Mouse (Mus musculus) granulocyte monocyte progenitor cell, adult 5-6 weeks (primary cell): ENCODE results near the gene Gfi1b. TPM values are rescaled to one million over a fixed set of nuclear protein-coding genes. Genes with fewer than 3 reads are reported as not detected.

Source experiments
- ATAC-seq: replicated peaks from 2 replicates; pipeline ENCODE4 v1.8.0; 2016; ENCODE audit warnings: mild to moderate bottlenecking, moderate TSS enrichment, inconsistent platforms; ENCODE audit not compliant: poor library complexity, severe bottlenecking
- total RNA-seq, 2 experiments: library from RNA; stranded (forward) in 1 of 2; stranded (reverse) in 1 of 2; fragments of 200-712, 200-1000 nt in 1 of 2; fragments of >200 nt in 1 of 2; fragmentation: Nextera tagmentation in 1 of 2; gene quantifications; 2 replicates each; pipeline ENCODE4 v1.2.3; 2014 to 2017

Gene Gfi1b
- 1.4 TPM in 1 of 2 replicates, not detected in the other for total RNA-seq (2014; fragmentation: Nextera tagmentation)
- 1.9 and 2.0 TPM in 2 replicates for total RNA-seq (2017)

DNA sequence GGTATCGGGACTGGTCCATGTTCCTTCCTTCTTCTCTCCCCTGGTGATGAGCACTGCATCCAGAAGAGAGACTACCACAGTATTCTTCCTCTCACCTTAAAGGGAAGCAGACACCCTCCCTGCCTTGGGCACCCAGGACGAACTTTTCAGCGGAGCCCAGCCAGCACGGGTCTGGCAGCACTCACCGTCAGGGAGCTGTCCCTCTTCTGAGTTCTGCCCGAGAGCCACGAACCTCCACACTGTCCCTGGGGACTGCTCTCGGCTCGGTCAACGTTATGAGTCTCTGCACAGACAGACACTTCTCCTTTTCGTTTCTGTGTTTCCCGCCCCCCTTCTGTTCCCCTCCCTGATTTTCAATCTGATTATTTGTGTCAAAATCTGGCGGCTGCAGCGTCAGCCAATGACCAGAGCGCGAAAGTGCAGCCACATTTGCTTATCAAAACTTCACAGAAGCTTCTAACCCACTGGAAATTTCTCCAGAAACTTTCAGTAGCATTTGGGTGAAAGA lies at the start of gene Gfi1b:
Gene Gfi1b (minus strand): TSS at position 319 of the 508 bp plus-strand sequence.
- peak; percentile 66 for ATAC-seq

- no peak for ATAC-seq
Measured at GRCm38 (mm10) chr2:28671438-28671837, 49.7 kb upstream of the Gfi1b start.

DNA sequence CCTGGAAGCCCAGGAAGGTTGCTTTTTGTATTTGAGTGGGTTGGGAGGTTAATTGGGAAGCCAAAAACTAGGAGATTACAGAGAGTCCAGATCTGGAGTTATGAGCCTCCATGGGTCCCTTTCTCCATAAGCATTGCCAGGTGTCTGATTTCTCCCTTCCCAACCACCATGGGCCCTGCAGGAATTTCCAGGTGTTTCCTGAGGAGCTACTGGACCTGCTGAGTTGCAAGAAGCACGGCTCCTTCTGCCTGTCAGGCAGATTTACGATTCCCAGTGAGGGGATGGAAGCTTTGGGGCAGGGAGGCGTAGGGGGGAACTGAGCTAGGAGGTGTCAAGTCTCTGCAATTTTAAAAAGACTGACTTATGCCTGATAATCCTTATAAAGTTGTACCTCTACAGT lies 44.0 kb upstream of the Gfi1b start:
- ATAC-seq, result no peak

- ATAC-seq, result no peak
Measured at GRCm38 (mm10) chr2:28662891-28663290, 41.1 kb upstream of the Gfi1b start.

- ATAC-seq, result no peak
Measured at GRCm38 (mm10) chr2:28656216-28656615, 34.4 kb upstream of the Gfi1b start.

GRCm38 (mm10) chr2:28654295-28654694 lies 32.5 kb upstream of the Gfi1b start:
- peak; percentile 56 for ATAC-seq

DNA sequence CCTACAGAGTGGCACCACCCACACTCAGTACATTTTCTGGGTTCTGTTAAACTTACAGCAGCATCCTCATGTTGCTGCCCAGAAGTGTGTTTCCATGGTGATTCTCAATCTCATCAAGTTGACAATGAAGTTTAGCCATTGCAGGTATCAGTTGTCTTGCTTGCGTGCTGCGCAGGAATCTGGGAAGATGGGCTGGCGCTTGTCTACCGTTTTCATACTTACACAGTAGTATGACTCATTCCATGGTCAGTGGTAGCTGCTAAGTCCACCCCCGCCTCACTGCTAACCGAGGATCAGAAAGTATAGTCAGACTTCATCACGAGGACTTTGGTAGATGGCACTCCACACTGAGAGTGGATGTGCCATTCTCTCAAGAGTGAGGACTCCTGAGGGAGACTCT lies 31.6 kb upstream of the Gfi1b start:
- no peak for ATAC-seq

GRCm38 (mm10) chr2:28650526-28650925 lies 28.7 kb upstream of the Gfi1b start:
- no peak for ATAC-seq

- no peak for ATAC-seq
Measured at GRCm38 (mm10) chr2:28643081-28643480, 21.3 kb upstream of the Gfi1b start.

DNA sequence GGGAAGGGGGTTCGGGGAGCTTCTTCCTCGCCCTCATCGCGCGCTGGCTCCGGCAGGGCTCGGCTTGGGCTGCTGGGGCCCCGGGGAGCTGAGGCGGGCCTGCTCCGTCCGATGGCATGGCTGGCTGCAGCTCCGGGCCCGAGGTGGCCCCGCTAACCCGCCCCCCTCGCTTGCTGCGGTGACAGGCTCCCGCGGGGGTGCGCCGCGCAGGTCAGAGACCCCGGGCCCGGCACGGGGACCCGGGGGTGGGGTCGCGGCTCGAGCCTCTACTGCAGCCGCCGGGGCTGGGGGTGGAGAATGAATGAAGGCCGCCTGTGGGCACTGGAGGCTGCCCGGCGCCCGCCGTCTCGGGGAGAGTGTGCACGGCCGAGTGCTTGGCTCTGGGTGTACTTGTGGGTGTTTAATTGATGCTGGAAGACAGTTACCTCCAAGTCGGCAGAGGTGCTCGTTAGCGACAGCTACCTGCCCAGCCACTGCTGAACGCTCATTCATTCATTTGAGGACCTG lies 19.7 kb upstream of the Gfi1b start:
- no peak for ATAC-seq

DNA sequence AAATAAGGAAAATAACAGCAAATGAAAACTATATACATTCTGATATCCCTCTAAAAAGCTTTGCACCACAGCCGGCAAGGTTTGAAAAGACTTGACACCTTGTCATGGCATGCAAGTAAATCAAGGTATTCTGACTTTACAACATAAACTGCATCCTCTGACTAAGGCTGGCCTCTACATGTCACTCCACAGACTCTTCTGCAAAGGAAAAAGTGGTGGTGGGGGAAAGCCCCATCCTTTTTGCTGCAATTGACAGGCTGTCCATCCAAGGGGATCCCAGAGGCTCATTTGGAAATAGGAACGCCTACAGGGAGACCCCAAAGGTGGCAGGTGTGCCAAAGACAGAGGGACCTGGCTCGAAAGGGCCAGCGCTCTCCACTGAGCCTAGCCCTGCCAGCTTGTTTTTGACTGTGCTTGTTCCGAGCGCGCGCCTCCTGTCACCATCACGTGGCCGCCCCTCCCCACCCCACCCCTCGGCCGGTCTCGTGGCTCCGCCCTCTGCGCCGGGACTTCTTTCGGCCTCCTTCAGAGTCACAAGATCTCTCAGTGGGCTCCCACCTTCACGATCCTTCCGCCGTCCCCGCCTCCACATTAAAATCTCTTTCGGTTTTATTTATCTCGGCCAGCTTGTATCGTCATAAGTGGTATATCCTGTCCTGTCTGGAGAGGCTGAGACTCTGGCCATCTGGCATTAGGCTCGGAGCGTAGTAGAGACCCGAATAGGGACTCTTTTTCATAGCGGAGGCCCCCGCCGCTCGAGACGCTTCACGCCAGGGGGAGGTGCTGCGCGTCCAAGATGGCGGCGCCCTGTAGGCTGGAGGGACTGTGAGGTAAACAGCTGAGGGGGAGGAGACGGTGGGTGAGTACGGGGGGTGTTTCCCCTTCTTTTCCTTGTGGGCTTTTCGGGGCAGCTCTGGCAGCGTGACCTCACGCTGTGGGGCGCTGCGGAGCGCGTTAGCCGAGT lies 19.0 kb upstream of the Gfi1b start, which contains the start of gene Tsc1:
Gene Tsc1 (plus strand): TSS at position 768 of the 964 bp plus-strand sequence.
- peak; percentile 97 for ATAC-seq

DNA sequence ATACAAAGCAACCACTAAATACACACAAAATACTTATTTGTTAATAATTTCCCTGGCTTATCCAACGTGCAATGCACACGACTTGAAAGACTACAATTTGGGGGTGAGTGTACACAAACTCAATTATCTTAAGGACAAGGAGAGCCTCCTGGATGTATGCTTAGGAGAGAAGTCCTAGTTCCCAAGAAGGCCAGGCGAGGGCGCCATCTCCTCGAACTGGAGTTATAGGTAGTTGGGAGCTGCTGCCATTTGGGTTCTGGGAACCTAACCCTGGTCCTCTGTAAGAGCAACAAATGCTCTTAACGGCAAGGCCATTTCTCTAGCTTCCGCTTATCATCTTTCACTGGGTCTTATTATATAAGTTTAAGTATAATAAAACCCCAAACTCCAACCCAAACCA lies 18.0 kb upstream of the Gfi1b start:
- no peak for ATAC-seq

- ATAC-seq, result no peak
Measured at GRCm38 (mm10) chr2:28638886-28639285, 17.1 kb upstream of the Gfi1b start.

- no peak for ATAC-seq
Measured at GRCm38 (mm10) chr2:28638352-28638751, 16.6 kb upstream of the Gfi1b start.

DNA sequence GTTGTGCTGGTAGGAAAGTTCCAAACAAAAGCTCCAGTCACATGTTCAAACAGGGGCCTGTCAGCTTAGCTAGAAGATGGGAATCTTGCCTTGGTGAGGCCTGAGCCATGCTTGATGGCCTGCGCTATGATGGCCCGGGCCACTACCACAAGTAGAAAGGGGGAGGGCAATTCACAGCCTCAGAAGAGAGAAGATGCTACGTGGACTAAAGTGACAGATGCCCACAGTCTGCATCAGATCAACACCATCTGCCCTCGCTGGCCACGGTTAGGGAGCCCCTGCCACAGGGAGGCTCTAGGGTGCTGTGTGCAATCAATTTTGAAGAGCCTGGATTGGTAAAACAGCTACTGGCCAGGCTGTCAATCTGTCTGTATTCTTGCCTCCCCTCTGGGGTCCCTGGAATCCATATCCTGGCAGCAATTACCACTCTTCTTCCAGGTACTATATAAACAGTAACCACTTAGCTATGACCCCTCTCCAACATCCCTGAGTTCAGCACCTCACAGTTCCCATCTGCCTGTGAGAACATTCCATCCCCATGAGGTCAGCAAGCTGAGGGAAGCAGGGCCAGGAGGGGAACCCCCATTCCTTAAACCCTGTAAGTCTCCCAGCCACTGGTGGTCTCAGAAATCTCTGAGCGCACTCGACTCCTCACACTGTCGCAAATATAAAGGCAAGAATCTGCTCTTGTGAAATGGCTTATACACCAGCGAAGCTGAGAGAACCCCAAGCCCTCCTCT lies 15.5 kb upstream of the Gfi1b start:
- no peak for ATAC-seq

- ATAC-seq, result no peak
Measured at GRCm38 (mm10) chr2:28635199-28635598, 13.4 kb upstream of the Gfi1b start.

GRCm38 (mm10) chr2:28633136-28633535 lies 11.4 kb upstream of the Gfi1b start:
- ATAC-seq, result no peak

GRCm38 (mm10) chr2:28632626-28633025 lies 10.8 kb upstream of the Gfi1b start:
- no peak for ATAC-seq

- no peak for ATAC-seq
Measured at GRCm38 (mm10) chr2:28629911-28630381, 8.2 kb upstream of the Gfi1b start.

GRCm38 (mm10) chr2:28628053-28628452 lies 6.3 kb upstream of the Gfi1b start:
- ATAC-seq, result no peak

- no peak for ATAC-seq
Measured at GRCm38 (mm10) chr2:28626038-28626437, 4.3 kb upstream of the Gfi1b start.
